27 mouse cellular contexts compared by ENCODE assay signal in genomic region chr17:90011761-90012160, GRCm38 (mm10).
A peak's percentile ranks its signal among the peaks of the same experiment; 100 is the strongest.
DNase-seq lines count a peak whose midpoint lies in the region; ATAC-seq and TF ChIP-seq lines count a peak whose summit lies in the region.
"Had no signal": no experiment of that assay in that cellular context is flagged by ENCODE, and none has a peak within 500 bp of the region (broad histone marks: within the 10 kb centered on the region; RNA-seq: fewer than 3 reads in every experiment).

No protein-coding gene starts in this region.

- H3K36me3 ChIP-seq in thymus, adult 2 months (ENCODE audit: control insufficient read depth, insufficient read depth, low read length) = no peaks in the 10 kb centered on the region
- H3K36me3 ChIP-seq: embryonic facial prominence, embryonic 10.5 days; embryonic facial prominence, embryonic 12.5 days; G1E had no signal

- no peaks in the 10 kb centered on the region for H3K4me1 ChIP-seq in thymus, adult 2 months (replicated peaks; ENCODE audit: control insufficient read depth, insufficient read depth, low read length)
- H3K4me1 ChIP-seq: embryonic facial prominence, embryonic 10.5 days; embryonic facial prominence, embryonic 12.5 days had no signal

- H3K4me3 ChIP-seq in thymus, adult 2 months (ENCODE audit: control insufficient read depth, insufficient read depth, low read length) = no peak overlapping the region
- H3K4me3 ChIP-seq: embryonic facial prominence, embryonic 10.5 days; embryonic facial prominence, embryonic 12.5 days had no signal

- 89% methylated on average over 1 of the region's 1 CpGs for WGBS in thymus, adult 2 months

- H3K27me3 ChIP-seq in thymus, adult 2 months (ENCODE audit: control insufficient read depth, insufficient read depth, low read length) = no peaks in the 10 kb centered on the region
- H3K27me3 ChIP-seq: CH12.LX; embryonic facial prominence, embryonic 12.5 days; Patski had no signal

- no peak for TF ChIP-seq CTCF in thymus, adult 2 months (IDR thresholded peaks at IDR 0.05; ENCODE audit: borderline replicate concordance, control insufficient read depth, extremely low read depth, insufficient read depth, low read length, poor library complexity)

- TF ChIP-seq POLR2A in thymus, adult 2 months (IDR thresholded peaks at IDR 0.05; ENCODE audit: control insufficient read depth, extremely low read depth, insufficient read depth, low read length, poor library complexity) = no peak

- 0 out of 2 replicates have a peak, but pooled peaks have one; percentile 39 for ATAC-seq in common myeloid progenitor, adult 5-6 weeks (replicated peaks; ENCODE audit: low read depth, poor library complexity, severe bottlenecking)
- peak; percentile 35; the same call in 1 of the 2 replicates for ATAC-seq in megakaryocyte, adult 5-6 weeks (ENCODE audit: poor library complexity, severe bottlenecking)
- ATAC-seq in cerebellum, adult (ENCODE audit: insufficient number of reproducible peaks, low FRiP score, low TSS enrichment) = no peak
- ATAC-seq: activated CD4-positive, CD25-positive, alpha-beta regulatory T cell, adult 4 months; CD4-positive, CD25-positive, alpha-beta regulatory T cell, adult 4 months; forebrain, embryonic 14.5 days; forebrain, embryonic 16.5 days; Patski had no signal

- peak; percentile 71 for DNase-seq in 3T3-L1 (ENCODE audit: low read depth, low spot score)
- DNase-seq in Muller cell, postnatal 12 days (ENCODE audit: inconsistent ontology term) = peak; percentile 49
- no peak for DNase-seq in urinary bladder, postnatal 14 days (ENCODE audit: low spot score)
- no peak for DNase-seq in thymus, adult 2 months
- no peak for DNase-seq in lung, postnatal 10 days
- DNase-seq: adrenal gland, adult 8-10 months; adrenal gland, postnatal 14 days; adrenal gland, postnatal 36 days; B cell, adult 2 months; cerebellum, adult 11 months; cerebellum, adult 18-20 months; cerebellum, adult 8-10 months; cerebellum, adult 9-11 months; cerebellum, postnatal 14 days; cerebellum, postnatal 36 days had no signal

- no peak overlapping the region for H3K27ac ChIP-seq in thymus, adult 2 months (ENCODE audit: control insufficient read depth, insufficient read depth, low read length)
- H3K27ac ChIP-seq: embryonic facial prominence, embryonic 10.5 days; embryonic facial prominence, embryonic 12.5 days had no signal

Comparison
In these comparisons a context has a peak if more than half of its experiments do, and no peak if none do; other contexts are left out.
1. DNase-seq: peak in 3T3-L1 (single experiment) and Muller cell, postnatal 12 days (single experiment); none in urinary bladder, postnatal 14 days (single experiment), thymus, adult 2 months (single experiment) and lung, postnatal 10 days (single experiment).